Comparison of ENCODE assay signal across 9 mouse cellular contexts in genomic region chr16:95350499-95350898, GRCm38 (mm10).
A peak's percentile ranks its signal among the peaks of the same experiment; 100 is the strongest.
DNase-seq lines count a peak whose midpoint lies in the region; ATAC-seq and TF ChIP-seq lines count a peak whose summit lies in the region.
"Had no signal": no experiment of that assay in that cellular context is flagged by ENCODE, and none has a peak within 500 bp of the region (broad histone marks: within the 10 kb centered on the region; RNA-seq: fewer than 3 reads in every experiment).

No protein-coding gene starts in this region.

- H3K9me3 ChIP-seq in embryonic facial prominence, embryonic 11.5 days (replicated peaks; ENCODE audit: control insufficient read depth, low read length), result no peaks in the 10 kb centered on the region
- H3K9me3 ChIP-seq: megakaryocyte, embryonic 14.5 days had no signal

- TF ChIP-seq CTCF in spleen, adult 2 months (IDR thresholded peaks at IDR 0.05; ENCODE audit: extremely low read depth, insufficient read depth, insufficient read length, insufficient replicate concordance), result peak; percentile 65; the same call in 1 of the 2 replicates

- no peak overlapping the region for H3K9ac ChIP-seq in embryonic facial prominence, embryonic 11.5 days (replicated peaks; ENCODE audit: low read length)

- peak in 1 of 2 experiments; percentile 23 for DNase-seq in spleen, adult 2 months (ENCODE audit: low read depth in 1 of 2, low spot score in 2 of 2)
- no peak for DNase-seq in spleen, adult 12 weeks (ENCODE audit: low spot score)
- DNase-seq in adrenal gland, postnatal 14 days, result peak; percentile 68
- peak; percentile 69 for DNase-seq in embryonic facial prominence, embryonic 11.5 days (ENCODE audit: low spot score)
- peak; percentile 24 for DNase-seq in hindlimb bud, embryonic 11.5 days (ENCODE audit: extremely low spot score, low read depth, low spot score)
- peak; percentile 32 to 56 for DNase-seq in lung, adult 18-20 months
- DNase-seq in retina, postnatal 1 day, result peak; percentile 69
- no peak for DNase-seq in urinary bladder, postnatal 4 days (ENCODE audit: low spot score in 2 of 2)

- H3K4me2 ChIP-seq in embryonic facial prominence, embryonic 11.5 days (ENCODE audit: low read depth, low read length), result no peak overlapping the region

- H3K4me1 ChIP-seq in spleen, adult 2 months (ENCODE audit: control insufficient read depth, insufficient read depth, insufficient read length), result no peaks in the 10 kb centered on the region
- H3K4me1 ChIP-seq in embryonic facial prominence, embryonic 11.5 days (ENCODE audit: control insufficient read depth, insufficient read depth, low read length), result no peaks in the 10 kb centered on the region

- ATAC-seq in embryonic facial prominence, embryonic 11.5 days (replicated peaks; ENCODE audit: insufficient number of reproducible peaks, low FRiP score, low TSS enrichment, low read depth), result 0 out of 2 replicates have a peak, but pooled peaks have one; percentile 32

- no peak for TF ChIP-seq POLR2A in spleen, adult 2 months (IDR thresholded peaks at IDR 0.05; ENCODE audit: low read depth, low read length)

- WGBS in spleen, adult 2 months, result 26% methylated on average over 3 of the region's 3 CpGs
- WGBS in embryonic facial prominence, embryonic 11.5 days, result 23% methylated on average over 3 of the region's 3 CpGs

- H3K27me3 ChIP-seq in spleen, adult 2 months (ENCODE audit: control insufficient read depth, insufficient read depth, low read length), result no peaks in the 10 kb centered on the region
- no peaks in the 10 kb centered on the region for H3K27me3 ChIP-seq in embryonic facial prominence, embryonic 11.5 days (ENCODE audit: control insufficient read depth, insufficient read depth, low read length)

- no peak overlapping the region for H3K27ac ChIP-seq in spleen, adult 2 months (ENCODE audit: insufficient read depth, low read length)
- no peak overlapping the region for H3K27ac ChIP-seq in embryonic facial prominence, embryonic 11.5 days (replicated peaks; ENCODE audit: low read depth, low read length)

- H3K4me3 ChIP-seq in spleen, adult 2 months (ENCODE audit: extremely low read depth, insufficient read depth, insufficient read length), result no peak overlapping the region
- no peak overlapping the region for H3K4me3 ChIP-seq in embryonic facial prominence, embryonic 11.5 days (ENCODE audit: low read depth, low read length)

- H3K36me3 ChIP-seq in spleen, adult 2 months (ENCODE audit: control insufficient read depth, insufficient read depth, low read length), result no peaks in the 10 kb centered on the region
- no peaks in the 10 kb centered on the region for H3K36me3 ChIP-seq in embryonic facial prominence, embryonic 11.5 days (replicated peaks; ENCODE audit: control insufficient read depth, insufficient read depth, low read depth, low read length)

Comparison
In these comparisons a context has a peak if more than half of its experiments do, and no peak if none do; other contexts are left out.
1. DNase-seq: peak in adrenal gland, postnatal 14 days (single experiment), embryonic facial prominence, embryonic 11.5 days (single experiment), hindlimb bud, embryonic 11.5 days (single experiment), lung, adult 18-20 months (2 of 2) and retina, postnatal 1 day (single experiment); none in spleen, adult 12 weeks (single experiment) and urinary bladder, postnatal 4 days (0 of 2).